Mouse (Mus musculus) megakaryocyte, embryonic 14.5 days (primary cell): ENCODE data around the gene Psmb6.

Experiments used
- FLI1 ChIP-seq: IDR thresholded peaks from 2 replicates; pipeline ENCODE4 v1.6.1; 2012; ENCODE audit warnings: low read length, inconsistent platforms, mixed read lengths
- GATA1 ChIP-seq: IDR thresholded peaks from 3 replicates; pipeline ENCODE4 v1.6.1; 2012; ENCODE audit warnings: mixed read lengths, low read length, inconsistent platforms, borderline replicate concordance

GRCm38 (mm10) chr11:70526211-70526610 is 1.0 kb downstream of the Psmb6 start:
- TF ChIP-seq GATA1 (no peak), FLI1 (no peak)
